Mouse (Mus musculus) gonadal fat pad, adult 2 months (tissue): Measurements from ENCODE around the gene C130074G19Rik. TPM values are rescaled to one million over a fixed set of nuclear protein-coding genes. Genes with fewer than 3 reads are reported as not detected.

Experiments
- DNase-seq: peaks from one replicate; pipeline ENCODE4 v3.0.0-alpha.2; 2012; ENCODE audit warnings: low read depth
- polyA plus RNA-seq: library from polyadenylated mRNA; depleted of rRNA; stranded (reverse); fragments of >200 nt; gene quantifications from 2 replicates; pipeline ENCODE4 v1.2.3, GENCODE M21; 2012; rRNA removed

C130074G19Rik gene
- polyA plus RNA-seq: 44.2 and 57.8 TPM in 2 replicates

DNA sequence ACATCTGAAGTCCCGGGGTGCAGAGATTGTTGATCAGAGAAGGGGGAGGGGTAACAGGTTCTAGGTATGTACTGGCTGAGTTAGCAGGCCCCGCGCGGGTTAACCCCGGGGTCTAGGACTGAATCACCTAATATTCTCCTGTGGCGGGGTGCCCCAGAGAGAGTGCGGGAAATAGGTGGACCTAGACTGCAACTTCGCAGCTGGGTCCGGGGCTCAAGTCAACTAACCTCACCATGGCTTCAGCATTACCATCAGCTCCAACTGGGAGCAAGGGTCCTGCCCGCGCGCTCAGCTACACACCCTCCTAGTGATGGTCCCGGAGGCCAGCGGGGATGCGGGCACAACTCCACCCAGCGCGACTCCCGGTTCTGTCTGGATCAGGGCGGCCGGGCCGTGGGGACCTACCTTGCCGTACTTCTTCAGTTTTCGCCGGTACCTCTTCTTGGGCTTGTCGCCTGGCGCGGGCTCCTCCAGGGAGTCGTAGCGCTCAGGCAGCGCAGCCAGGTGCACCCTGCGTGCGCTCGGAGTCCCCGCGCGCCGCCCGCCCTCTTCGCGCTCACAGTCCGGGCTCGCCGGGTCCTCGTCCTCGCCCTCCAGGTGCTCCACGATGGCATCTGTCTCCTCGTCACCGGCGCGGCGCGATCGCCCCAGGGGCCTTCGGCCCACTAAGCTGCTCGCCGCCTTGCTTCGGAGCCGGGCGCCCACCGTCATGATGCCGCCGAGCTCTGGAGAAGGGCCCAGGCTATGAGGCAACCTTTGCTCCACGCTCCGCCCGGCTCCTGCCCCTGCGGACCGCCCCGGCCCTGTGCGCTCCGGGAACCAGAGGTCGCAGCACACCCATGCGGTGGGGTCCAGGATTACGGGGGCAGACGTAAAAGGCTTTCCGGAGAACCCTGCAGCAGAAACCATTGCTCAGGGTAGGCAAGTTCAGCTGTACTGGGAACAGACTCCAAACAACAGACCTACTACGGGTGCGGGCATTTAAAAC lies at the start of gene C130074G19Rik:
Gene C130074G19Rik, minus strand, starts transcription at position 938 of the 988 bp plus-strand sequence.
- DNase-seq: no peak

DNA sequence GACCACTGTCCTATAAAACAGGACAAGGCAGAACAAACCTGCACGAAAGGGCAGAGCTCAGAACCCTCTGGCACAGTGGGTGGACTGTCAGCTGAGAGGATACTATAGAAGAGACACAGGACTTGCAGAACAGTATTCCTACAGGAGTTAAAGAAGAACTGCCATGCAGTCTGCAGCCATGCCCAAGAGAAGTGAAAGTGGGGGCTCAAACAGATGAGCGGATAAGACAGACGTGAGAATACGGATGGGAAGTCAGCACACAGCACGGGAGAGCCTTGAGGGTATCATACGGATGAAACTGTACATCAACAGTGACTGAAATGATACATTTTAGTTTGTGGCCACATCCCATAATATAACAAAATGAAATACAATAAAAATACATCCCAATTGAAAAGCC lies 48.1 kb upstream of the C130074G19Rik start:
- no peak for DNase-seq

- DNase-seq: no peak
Measured at GRCm38 (mm10) chr1:184928382-184928781, 45.4 kb upstream of the C130074G19Rik start.

DNA sequence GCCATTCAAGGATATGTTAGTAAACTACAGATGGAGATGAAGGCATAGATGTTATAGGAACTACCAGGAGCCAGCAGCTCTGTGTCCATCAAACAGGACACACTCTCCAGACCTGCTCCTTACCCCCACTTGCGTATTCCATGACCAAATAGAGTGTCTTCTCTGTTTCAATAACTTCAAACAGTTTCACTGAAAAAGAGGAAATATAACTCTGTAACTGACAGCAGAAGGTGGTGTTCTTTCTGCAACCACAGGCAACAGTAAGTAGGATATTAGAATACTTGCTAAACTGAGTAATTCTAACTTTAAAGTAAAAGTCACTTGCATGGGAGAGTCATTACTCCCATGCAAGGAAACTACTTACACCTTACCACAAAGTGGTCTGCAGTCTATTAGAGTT lies 44.9 kb upstream of the C130074G19Rik start:
- DNase-seq: no peak

- no peak for DNase-seq
Measured at GRCm38 (mm10) chr1:184922824-184923223, 39.8 kb upstream of the C130074G19Rik start.

DNA sequence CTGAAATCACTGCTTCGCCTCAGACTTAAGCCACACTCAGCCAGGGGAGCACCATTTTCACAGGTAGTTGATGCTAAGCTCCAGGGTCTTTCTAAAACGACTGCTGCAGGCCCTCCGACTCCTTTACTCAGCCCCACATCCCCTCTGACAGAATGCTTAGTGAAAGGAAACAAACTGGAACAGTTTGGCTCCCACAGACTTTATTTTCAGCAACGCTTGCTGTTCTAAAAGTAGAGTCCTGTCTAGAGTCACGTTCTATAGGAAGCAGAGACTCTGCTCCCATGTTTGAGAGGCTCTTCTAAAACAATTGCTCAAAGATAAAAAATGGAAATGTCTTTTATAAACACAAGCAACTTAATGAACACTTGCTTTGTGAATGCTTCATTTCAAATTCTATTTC lies 37.0 kb upstream of the C130074G19Rik start:
- DNase-seq: no peak

DNA sequence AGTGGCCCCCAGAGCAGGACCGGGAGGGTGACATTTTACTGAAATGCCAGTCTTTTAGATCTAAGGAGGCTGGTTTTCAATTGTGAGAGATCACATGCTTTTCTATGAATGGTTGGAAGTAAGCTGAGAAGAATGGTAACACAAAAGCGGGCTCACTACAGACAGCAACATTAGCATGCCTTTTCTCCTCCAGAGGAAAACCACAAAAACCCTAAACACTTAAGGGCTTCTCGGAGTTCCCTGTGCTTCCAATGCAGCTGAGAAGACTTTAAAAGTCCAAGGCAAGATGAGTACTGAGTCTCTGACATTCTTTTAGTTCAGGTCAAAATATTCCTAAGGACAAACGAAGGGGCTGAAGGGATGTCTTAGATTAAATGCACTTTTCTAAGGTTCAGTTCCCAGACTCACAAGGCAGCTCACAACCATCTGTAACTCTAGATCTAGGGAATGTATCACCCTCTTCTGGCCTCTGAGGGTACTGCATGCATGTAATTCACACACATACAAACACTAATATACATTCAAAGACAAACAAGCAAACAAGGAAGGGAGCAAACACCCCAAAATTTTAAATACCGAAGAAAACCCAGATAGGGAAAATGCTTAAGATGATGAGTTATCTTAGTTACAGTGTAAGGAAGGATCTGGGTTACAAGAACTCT lies 35.3 kb upstream of the C130074G19Rik start:
- DNase-seq: no peak

DNA sequence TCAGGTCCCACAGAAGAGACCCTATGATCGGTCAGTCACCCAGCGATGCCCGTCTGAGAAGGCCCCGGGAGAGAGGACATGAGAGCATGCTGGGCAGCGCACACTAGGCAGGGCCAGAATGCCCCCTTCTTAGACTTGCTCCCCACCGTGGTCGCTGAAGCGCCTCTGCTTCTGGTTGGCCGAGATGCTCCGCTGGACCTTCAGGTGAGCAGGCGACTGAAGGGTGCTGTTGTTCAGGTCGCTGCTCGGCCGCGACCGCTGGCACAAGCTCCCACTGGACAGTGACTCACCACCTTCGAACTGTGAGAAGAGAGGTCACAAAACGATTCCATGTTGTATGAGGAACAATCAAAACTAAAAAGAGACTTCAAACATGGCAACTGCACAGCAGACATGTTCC lies 29.3 kb upstream of the C130074G19Rik start:
- no peak for DNase-seq

DNA sequence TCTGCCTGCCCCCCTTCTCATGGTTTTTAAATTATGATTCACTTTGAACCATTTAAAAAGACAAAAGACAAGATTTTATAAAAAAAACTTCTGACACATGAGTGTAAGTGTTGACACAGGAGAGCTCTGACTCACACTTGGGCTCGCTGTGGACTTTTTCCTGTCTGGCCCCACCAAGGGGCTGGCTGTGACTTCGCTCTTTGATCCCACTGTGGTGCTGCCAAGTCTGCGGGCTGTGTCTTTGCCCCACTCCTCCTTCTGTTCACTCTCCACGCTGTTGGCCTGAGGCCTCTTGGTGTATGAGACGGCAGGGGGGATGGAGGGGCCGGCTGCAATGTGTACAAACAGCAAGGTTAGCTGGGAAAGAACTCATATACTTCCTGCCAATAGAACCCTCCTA lies 28.8 kb upstream of the C130074G19Rik start:
- DNase-seq: no peak

- DNase-seq: no peak
Measured at GRCm38 (mm10) chr1:184908558-184908957, 25.5 kb upstream of the C130074G19Rik start.

DNA sequence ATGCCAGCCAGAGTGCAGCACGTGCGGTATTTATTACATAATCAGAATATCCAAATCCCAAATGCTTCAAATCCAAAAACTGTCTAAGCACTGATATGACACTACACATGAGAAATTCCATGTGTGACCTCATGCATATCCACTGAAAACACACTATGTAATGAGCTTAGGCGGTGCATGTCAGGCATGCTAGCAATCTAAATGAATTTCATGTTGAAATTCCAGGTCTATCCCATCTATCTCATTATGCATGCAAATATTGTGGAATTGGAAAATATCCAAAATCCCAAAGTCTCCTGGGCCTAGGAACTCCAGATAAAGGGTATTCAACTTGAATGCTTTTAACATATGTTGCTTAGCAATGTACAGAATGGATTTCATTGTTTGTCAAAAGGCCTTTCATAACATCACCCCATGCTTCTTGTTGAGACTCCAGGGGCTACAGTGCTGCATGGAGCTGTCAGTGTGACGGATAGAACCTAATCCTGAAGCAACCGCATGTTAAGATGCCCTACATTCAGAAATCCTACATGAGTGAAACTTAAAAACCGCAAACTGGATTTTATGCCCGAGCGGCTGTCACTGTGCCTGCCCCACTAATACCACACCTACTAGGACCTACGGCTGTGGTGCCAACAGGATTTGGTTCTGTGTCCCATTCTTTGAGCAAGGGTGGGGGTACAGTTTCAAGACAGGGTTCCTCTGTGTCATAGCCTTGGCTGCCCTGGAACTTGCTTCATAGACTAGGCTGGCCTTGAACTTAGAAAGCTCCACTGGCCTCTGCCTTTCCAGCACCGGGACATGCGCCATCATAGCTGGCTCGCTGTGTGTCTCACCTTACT lies 23.1 kb upstream of the C130074G19Rik start:
- no peak for DNase-seq

GRCm38 (mm10) chr1:184905371-184905770 lies 22.4 kb upstream of the C130074G19Rik start:
- no peak for DNase-seq

- no peak for DNase-seq
Measured at GRCm38 (mm10) chr1:184903697-184904096, 20.7 kb upstream of the C130074G19Rik start.

DNA sequence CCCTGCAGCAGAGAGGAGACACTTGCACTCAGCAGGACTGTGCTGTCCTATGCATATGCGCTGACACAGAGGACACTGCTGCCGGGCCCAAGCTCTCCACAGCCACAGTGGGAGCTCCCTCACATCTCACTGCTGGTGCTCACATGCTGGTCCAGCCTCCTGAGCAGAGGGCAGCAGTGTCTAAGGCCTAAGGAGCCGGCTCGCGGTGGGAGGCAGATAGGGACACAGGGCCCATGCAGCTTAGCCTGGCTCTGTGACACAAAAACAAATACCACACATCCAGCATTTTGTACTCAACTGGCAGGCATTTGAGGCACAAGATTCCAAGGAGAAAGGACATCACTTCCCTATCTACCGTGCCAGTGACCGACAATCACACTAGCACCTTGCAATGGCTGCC lies 19.9 kb upstream of the C130074G19Rik start:
- no peak for DNase-seq

- no peak for DNase-seq
Measured at GRCm38 (mm10) chr1:184897350-184897749, 14.3 kb upstream of the C130074G19Rik start.

GRCm38 (mm10) chr1:184891998-184892397 lies 9.0 kb upstream of the C130074G19Rik start:
- no peak for DNase-seq

- no peak for DNase-seq
Measured at GRCm38 (mm10) chr1:184889454-184889853, 6.4 kb upstream of the C130074G19Rik start.

- DNase-seq: no peak
Measured at GRCm38 (mm10) chr1:184886160-184886559, 3.1 kb upstream of the C130074G19Rik start.

DNA sequence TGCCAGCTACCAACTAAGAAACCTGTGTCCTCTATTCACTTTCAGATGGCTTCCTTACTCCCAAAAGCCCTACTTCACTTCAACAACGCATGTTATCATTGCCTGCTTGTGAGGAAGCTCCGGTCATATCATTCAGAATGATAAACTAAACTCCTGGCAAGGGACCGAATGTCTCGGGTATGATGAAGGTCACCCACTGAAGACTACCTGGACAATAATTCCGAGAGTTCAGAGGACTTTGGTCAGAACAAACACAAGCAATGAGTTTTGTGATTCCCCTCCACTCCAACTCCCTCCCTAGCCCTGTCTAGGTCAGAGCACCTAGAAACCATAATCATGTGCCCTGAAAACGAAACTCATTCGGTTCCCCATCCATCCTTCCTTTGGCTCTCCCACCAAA lies 1.2 kb downstream of the C130074G19Rik start:
- no peak for DNase-seq

DNA sequence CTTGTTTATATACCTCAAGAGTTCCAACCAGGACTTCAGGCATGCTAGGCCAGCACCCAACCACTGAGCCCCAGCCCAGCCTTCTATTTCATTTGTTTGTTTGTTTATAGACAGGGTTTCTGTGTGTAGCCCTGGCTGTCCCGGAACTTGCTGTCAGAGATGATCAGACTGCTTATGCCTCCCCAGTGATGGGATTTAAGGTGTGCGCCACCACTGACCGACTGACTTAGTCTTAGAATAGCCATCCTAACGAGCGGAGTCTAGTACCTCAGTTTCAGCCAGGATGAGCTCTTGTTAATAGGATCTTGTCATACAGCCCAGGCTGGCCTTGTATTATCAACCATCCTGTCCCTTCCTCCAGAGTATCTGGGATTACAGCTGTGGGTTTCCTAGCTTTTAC lies 1.8 kb downstream of the C130074G19Rik start:
- DNase-seq: no peak

GRCm38 (mm10) chr1:184878860-184879259 lies 4.2 kb downstream of the C130074G19Rik start:
- no peak for DNase-seq

DNA sequence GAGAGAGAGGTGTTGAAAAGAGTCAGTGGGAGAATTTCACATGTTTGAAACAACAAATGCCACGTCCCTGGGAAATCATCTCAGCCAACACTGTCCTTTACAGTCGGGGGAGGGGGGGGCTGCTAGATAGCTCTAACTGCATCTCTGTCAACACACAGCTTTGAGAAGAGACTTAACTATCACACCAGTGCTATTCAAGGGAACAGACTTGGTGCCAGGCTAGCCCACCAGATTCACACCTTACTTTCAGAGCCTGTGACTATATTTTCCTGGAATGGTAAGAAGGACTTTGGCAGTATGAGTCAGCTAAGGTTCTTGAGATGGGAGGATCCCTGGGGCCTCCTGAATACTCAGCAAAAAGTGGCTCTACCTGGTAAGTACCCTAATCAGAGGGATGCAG lies 5.7 kb downstream of the C130074G19Rik start:
- no peak for DNase-seq
